Mouse (Mus musculus): Measurements from ENCODE around the gene Cul3. TPM values are rescaled to one million over a fixed set of nuclear protein-coding genes. Genes with fewer than 3 reads are reported as not detected.

The Cul3 gene
- polyA plus RNA-seq (2014; fragmentation: Nextera tagmentation; extraction: Ambion mirVana) = 51.7 and 53.7 TPM in 2 replicates

GRCm38 (mm10) chr1:80340436-80341376 is at the start of gene Cul3:
Gene Cul3 (minus strand): TSS chr1:80340480.
- peak within 1 kb of the TSS; percentile 97 for H3K27ac ChIP-seq (ENCODE audit: low read depth, low read length)
- WGBS = under 1% methylated on average over 51 of the region's 85 CpGs

DNA sequence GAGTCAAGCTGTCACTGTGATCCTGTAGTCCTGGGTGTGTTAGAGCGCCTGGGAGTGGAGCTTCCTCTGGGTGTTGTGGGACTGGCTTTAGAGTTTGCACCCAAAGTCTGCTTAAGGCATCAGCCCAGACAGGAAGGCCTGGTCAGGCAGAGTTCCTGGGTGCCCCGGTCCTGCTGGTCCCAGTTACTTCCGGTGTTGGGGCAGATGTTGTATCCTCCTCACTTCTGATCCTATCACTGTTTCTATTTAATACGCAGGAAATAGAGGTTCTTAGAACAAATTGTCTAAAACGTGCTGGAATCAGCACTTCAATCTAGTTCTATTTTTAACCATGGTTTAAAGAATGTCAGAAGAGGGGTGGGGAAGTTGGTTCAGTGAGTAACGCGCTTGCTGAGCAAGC is 49.2 kb upstream of the Cul3 start:
- Histone ChIP-seq H3K4me1 (ENCODE audit: control insufficient read depth, insufficient read depth, low read length) (no peaks in the 10 kb centered on the region), H3K36me3 (ENCODE audit: control insufficient read depth, insufficient read depth, low read length) (no peaks in the 10 kb centered on the region), H3K4me2 (no peak overlapping the region), H3K9ac (ENCODE audit: low read length) (no peak overlapping the region), H3K9me3 (ENCODE audit: control insufficient read depth, low read length) (no peaks in the 10 kb centered on the region), H3K27ac (ENCODE audit: low read depth, low read length) (no peak overlapping the region), H3K4me3 (ENCODE audit: low read depth, low read length) (no peak overlapping the region), H3K27me3 (ENCODE audit: control insufficient read depth, insufficient read depth, low read length) (no peaks in the 10 kb centered on the region)
- ATAC-seq (ENCODE audit: low FRiP score) = no peak
- WGBS = 90% methylated on average over 7 of the region's 7 CpGs
- DNase-seq (ENCODE audit: low spot score, missing footprints) = no peak

More at GRCm38 (mm10) chr1:80340436-80341376, at the start of gene Cul3:
- Histone ChIP-seq H3K4me2 (peak within 1 kb of the TSS; percentile 88), H3K27me3 (ENCODE audit: control insufficient read depth, insufficient read depth, low read length) (no peaks in the 10 kb centered on the region), H3K4me3 (ENCODE audit: low read depth, low read length) (peak within 1 kb of the TSS; percentile 86), H3K9me3 (ENCODE audit: control insufficient read depth, low read length) (no peaks in the 10 kb centered on the region), H3K36me3 (ENCODE audit: control insufficient read depth, insufficient read depth, low read length) (no peaks in the 10 kb centered on the region), H3K4me1 (ENCODE audit: control insufficient read depth, insufficient read depth, low read length) (peaks cover 2% of the 10 kb centered on the region; the same call in 1 of the 2 replicates), H3K9ac (ENCODE audit: low read length) (peak within 1 kb of the TSS; percentile 91)
- DNase-seq (ENCODE audit: low spot score, missing footprints) = peak; percentile 99
- ATAC-seq (ENCODE audit: low FRiP score) = peak; percentile 98

- 90% methylated on average over 25 of the region's 25 CpGs for WGBS
- ATAC-seq (ENCODE audit: low FRiP score) = no peak
These were observed 43.6 kb upstream of the Cul3 start for GRCm38 (mm10) chr1:80383613-80384589.

GRCm38 (mm10) chr1:80382928-80383327 is 42.6 kb upstream of the Cul3 start:
- no peak for DNase-seq (ENCODE audit: low spot score, missing footprints)
- Histone ChIP-seq H3K4me2 (no peak overlapping the region), H3K27ac (ENCODE audit: low read depth, low read length) (no peak overlapping the region), H3K9ac (ENCODE audit: low read length) (no peak overlapping the region), H3K4me1 (ENCODE audit: control insufficient read depth, insufficient read depth, low read length) (no peaks in the 10 kb centered on the region), H3K27me3 (ENCODE audit: control insufficient read depth, insufficient read depth, low read length) (no peaks in the 10 kb centered on the region), H3K36me3 (ENCODE audit: control insufficient read depth, insufficient read depth, low read length) (no peaks in the 10 kb centered on the region), H3K4me3 (ENCODE audit: low read depth, low read length) (no peak overlapping the region), H3K9me3 (ENCODE audit: control insufficient read depth, low read length) (no peaks in the 10 kb centered on the region)
- 79% methylated on average over 7 of the region's 7 CpGs for WGBS
- ATAC-seq (ENCODE audit: low FRiP score) = no peak

More at GRCm38 (mm10) chr1:80383613-80384589, 43.6 kb upstream of the Cul3 start:
- no peak overlapping the region for H3K4me3 ChIP-seq (ENCODE audit: low read depth, low read length)
- H3K9ac ChIP-seq (ENCODE audit: low read length) = no peak overlapping the region
- no peaks in the 10 kb centered on the region for H3K27me3 ChIP-seq (ENCODE audit: control insufficient read depth, insufficient read depth, low read length)
- H3K9me3 ChIP-seq (ENCODE audit: control insufficient read depth, low read length) = no peaks in the 10 kb centered on the region
- H3K4me2 ChIP-seq = no peak overlapping the region
- H3K4me1 ChIP-seq (ENCODE audit: control insufficient read depth, insufficient read depth, low read length) = no peaks in the 10 kb centered on the region
- no peak overlapping the region for H3K27ac ChIP-seq (ENCODE audit: low read depth, low read length)
- DNase-seq (ENCODE audit: low spot score, missing footprints) = no peak
- no peaks in the 10 kb centered on the region for H3K36me3 ChIP-seq (ENCODE audit: control insufficient read depth, insufficient read depth, low read length)

DNA sequence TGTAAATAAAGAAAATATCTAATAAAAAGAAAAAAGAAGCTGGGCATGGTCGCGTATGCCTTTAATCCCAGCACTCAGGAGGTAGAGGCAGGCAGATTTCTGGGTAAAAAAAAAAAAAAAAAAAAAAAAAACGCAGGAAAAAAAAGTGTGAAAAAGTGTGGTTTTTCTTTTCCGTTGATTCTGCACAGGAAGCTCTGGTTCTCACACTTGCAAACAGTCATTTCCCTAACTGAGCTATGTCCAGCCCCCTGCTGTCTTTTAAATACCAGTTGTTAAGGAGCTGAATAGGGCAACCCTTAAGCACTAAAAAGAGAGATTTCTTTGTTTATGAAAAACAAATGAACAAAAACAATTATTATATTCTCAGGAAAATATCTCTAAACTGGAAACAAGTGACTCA is 41.0 kb upstream of the Cul3 start:
- no peak overlapping the region for H3K4me2 ChIP-seq
- no peak for ATAC-seq (ENCODE audit: low FRiP score)
- no peak for DNase-seq (ENCODE audit: low spot score, missing footprints)
- H3K9me3 ChIP-seq (ENCODE audit: control insufficient read depth, low read length) = no peaks in the 10 kb centered on the region
- no peaks in the 10 kb centered on the region for H3K27me3 ChIP-seq (ENCODE audit: control insufficient read depth, insufficient read depth, low read length)
- H3K4me1 ChIP-seq (ENCODE audit: control insufficient read depth, insufficient read depth, low read length) = no peaks in the 10 kb centered on the region
- no peak overlapping the region for H3K4me3 ChIP-seq (ENCODE audit: low read depth, low read length)
- 23% methylated on average over 3 of the region's 4 CpGs for WGBS
- no peaks in the 10 kb centered on the region for H3K36me3 ChIP-seq (ENCODE audit: control insufficient read depth, insufficient read depth, low read length)
- no peak overlapping the region for H3K27ac ChIP-seq (ENCODE audit: low read depth, low read length)
- H3K9ac ChIP-seq (ENCODE audit: low read length) = no peak overlapping the region

DNA sequence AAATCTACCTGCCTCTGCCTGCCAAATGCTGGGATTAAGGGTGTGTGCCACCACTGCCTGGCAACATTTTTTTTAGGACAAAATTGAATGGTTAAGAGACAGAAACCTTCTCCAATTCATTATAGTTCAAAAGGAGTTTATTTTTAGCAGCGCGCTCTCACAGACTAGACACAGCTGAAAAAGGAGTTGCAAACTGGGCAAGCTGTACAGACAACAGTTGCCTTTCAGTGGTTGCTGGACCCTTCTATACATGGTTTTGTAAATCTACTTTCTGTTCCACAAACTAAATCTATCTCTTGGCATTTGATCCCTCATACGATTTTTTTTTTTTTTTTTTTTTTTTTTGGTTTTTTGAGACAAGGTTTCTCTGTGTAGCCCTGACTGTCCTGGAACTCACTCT is 31.7 kb upstream of the Cul3 start:
- H3K4me2 ChIP-seq = no peak overlapping the region
- no peak overlapping the region for H3K9ac ChIP-seq (ENCODE audit: low read length)
- H3K27me3 ChIP-seq (ENCODE audit: control insufficient read depth, insufficient read depth, low read length) = no peaks in the 10 kb centered on the region
- H3K4me3 ChIP-seq (ENCODE audit: low read depth, low read length) = no peak overlapping the region
- no peak overlapping the region for H3K27ac ChIP-seq (ENCODE audit: low read depth, low read length)
- WGBS = 100% methylated on average over 3 of the region's 3 CpGs
- DNase-seq (ENCODE audit: low spot score, missing footprints) (no peak), ATAC-seq (ENCODE audit: low FRiP score) (no peak)
- no peaks in the 10 kb centered on the region for H3K9me3 ChIP-seq (ENCODE audit: control insufficient read depth, low read length)
- H3K36me3 ChIP-seq (ENCODE audit: control insufficient read depth, insufficient read depth, low read length) = no peaks in the 10 kb centered on the region
- H3K4me1 ChIP-seq (ENCODE audit: control insufficient read depth, insufficient read depth, low read length) = no peaks in the 10 kb centered on the region

- Histone ChIP-seq H3K27ac (ENCODE audit: low read depth, low read length) (no peak overlapping the region), H3K36me3 (ENCODE audit: control insufficient read depth, insufficient read depth, low read length) (no peaks in the 10 kb centered on the region), H3K27me3 (ENCODE audit: control insufficient read depth, insufficient read depth, low read length) (no peaks in the 10 kb centered on the region), H3K4me2 (no peak overlapping the region), H3K9ac (ENCODE audit: low read length) (no peak overlapping the region), H3K4me3 (ENCODE audit: low read depth, low read length) (no peak overlapping the region), H3K9me3 (ENCODE audit: control insufficient read depth, low read length) (no peaks in the 10 kb centered on the region), H3K4me1 (ENCODE audit: control insufficient read depth, insufficient read depth, low read length) (no peaks in the 10 kb centered on the region)
- WGBS = 100% methylated on average over 3 of the region's 3 CpGs
- DNase-seq (ENCODE audit: low spot score, missing footprints) = no peak
- no peak for ATAC-seq (ENCODE audit: low FRiP score)
These were observed 31.1 kb upstream of the Cul3 start for GRCm38 (mm10) chr1:80371189-80371889.

- DNase-seq (ENCODE audit: low spot score, missing footprints) (no peak), ATAC-seq (ENCODE audit: low FRiP score) (no peak)
- no peak overlapping the region for H3K9ac ChIP-seq (ENCODE audit: low read length)
- H3K4me1 ChIP-seq (ENCODE audit: control insufficient read depth, insufficient read depth, low read length) = no peaks in the 10 kb centered on the region
- H3K27ac ChIP-seq (ENCODE audit: low read depth, low read length) = no peak overlapping the region
- no peak overlapping the region for H3K4me3 ChIP-seq (ENCODE audit: low read depth, low read length)
- H3K27me3 ChIP-seq (ENCODE audit: control insufficient read depth, insufficient read depth, low read length) = no peaks in the 10 kb centered on the region
- H3K9me3 ChIP-seq (ENCODE audit: control insufficient read depth, low read length) = no peaks in the 10 kb centered on the region
- WGBS = 90% methylated on average over 8 of the region's 8 CpGs
- no peak overlapping the region for H3K4me2 ChIP-seq
- no peaks in the 10 kb centered on the region for H3K36me3 ChIP-seq (ENCODE audit: control insufficient read depth, insufficient read depth, low read length)
These were observed 23.2 kb upstream of the Cul3 start for GRCm38 (mm10) chr1:80363486-80363885.

Data from midbrain, embryonic 11.5 days (tissue).